Mouse (Mus musculus) MEL (cell line): Measurements from ENCODE around the gene Jarid2. TPM values are rescaled to one million over a fixed set of nuclear protein-coding genes. Genes with fewer than 3 reads are reported as not detected.

Experiments used
- DNase-seq: peaks from one replicate; pipeline ENCODE4 v3.0.0; 2011; ENCODE audit warnings: low read depth, low spot score
- H3K27ac ChIP-seq: 2 replicates; pipeline ENCODE4 v1.5.1; 2012; ENCODE audit warnings: low read depth, mild to moderate bottlenecking, control low read depth, low read length, moderate library complexity; ENCODE audit not compliant: control insufficient read depth
- H3K27me3 ChIP-seq, 2 experiments: fragments of 150-350 bp in 1 of 2; sonication (generic) in 1 of 2; 2 replicates each; pipeline ENCODE4 v1.6.1; 2012; ENCODE audit warnings: low read length in 2 of 2, mild to moderate bottlenecking in 2 of 2, improper control_type of control experiment in 1 of 2, moderate library complexity in 1 of 2; ENCODE audit not compliant: insufficient read depth in 2 of 2, control insufficient read depth in 1 of 2
- H3K36me3 ChIP-seq, 2 experiments: 2 replicates each; pipeline ENCODE4 v1.6.1; 2012 to 2014; ENCODE audit warnings: low read length in 2 of 2, improper control_type of control experiment in 1 of 2, inconsistent platforms in 1 of 2, mild to moderate bottlenecking in 1 of 2; ENCODE audit not compliant: insufficient read depth in 2 of 2, control insufficient read depth in 1 of 2
- H3K4me1 ChIP-seq, 2 experiments: fragments of 150-350 bp in 1 of 2; sonication (generic) in 1 of 2; 2 replicates each; pipeline ENCODE4 v1.6.1; 2012; ENCODE audit warnings: low read length in 2 of 2, improper control_type of control experiment in 1 of 2, mild to moderate bottlenecking in 1 of 2; ENCODE audit not compliant: insufficient read depth in 2 of 2, control insufficient read depth in 1 of 2
- H3K4me3 ChIP-seq, 2 experiments: fragments of 150-350 bp in 1 of 2; sonication (generic) in 1 of 2; 2 replicates each; pipeline ENCODE4 v1.5.1; 2012; ENCODE audit warnings: low read depth in 2 of 2, low read length in 2 of 2, mild to moderate bottlenecking in 2 of 2, moderate library complexity in 2 of 2, control low read depth in 1 of 2, improper control_type of control experiment in 1 of 2; ENCODE audit not compliant: control insufficient read depth in 1 of 2, insufficient read depth in 1 of 2
- H3K79me2 ChIP-seq: 2 replicates; pipeline ENCODE4 v1.6.1; 2012; ENCODE audit warnings: mild to moderate bottlenecking, low read length, moderate library complexity; ENCODE audit not compliant: control insufficient read depth, poor library complexity, insufficient read depth
- H3K9ac ChIP-seq: 2 replicates; pipeline ENCODE4 v1.6.1; 2012; ENCODE audit warnings: low read depth, mild to moderate bottlenecking, control low read depth, low read length, moderate library complexity; ENCODE audit not compliant: control insufficient read depth, poor library complexity, severe bottlenecking
- H3K9me3 ChIP-seq: fragments of 150-350 bp; sonication (generic); replicated peaks from 2 replicates; pipeline ENCODE4 v1.6.1; 2012; ENCODE audit warnings: mild to moderate bottlenecking, low read length, improper control_type of control experiment, moderate library complexity; ENCODE audit not compliant: insufficient read depth
- BHLHE40 ChIP-seq: IDR thresholded peaks from 2 replicates; pipeline ENCODE4 v1.6.1; 2012; ENCODE audit warnings: low read depth, mild to moderate bottlenecking, inconsistent platforms, low read length, improper control_type of control experiment, borderline replicate concordance
- CHD1 ChIP-seq: IDR thresholded peaks from 2 replicates; pipeline ENCODE4 v1.6.1; 2012; ENCODE audit warnings: low read depth, mild to moderate bottlenecking, inconsistent platforms, low read length, improper control_type of control experiment
- CTCF ChIP-seq, 3 experiments: IDR thresholded peaks in 2 of 3; conservative IDR thresholded peaks in 1 of 3; 2 replicates each; pipeline ENCODE4 v1.5.1; 2011 to 2012; ENCODE audit warnings: low read length in 3 of 3, low read depth in 2 of 3, mild to moderate bottlenecking in 2 of 3, improper control_type of control experiment in 1 of 3, inconsistent platforms in 1 of 3, mixed read lengths in 1 of 3, moderate library complexity in 1 of 3; ENCODE audit not compliant: control insufficient read depth in 1 of 3, insufficient read depth in 1 of 3, poor library complexity in 1 of 3, severe bottlenecking in 1 of 3
- E2F4 ChIP-seq: IDR thresholded peaks from 2 replicates; pipeline ENCODE4 v1.6.1; 2011; ENCODE audit warnings: low read depth, low read length, improper control_type of control experiment, borderline replicate concordance
- ETS1 ChIP-seq: IDR thresholded peaks from 2 replicates; pipeline ENCODE4 v1.6.1; 2012; ENCODE audit warnings: low read depth, mild to moderate bottlenecking, inconsistent platforms, low read length, improper control_type of control experiment, moderate library complexity
- GATA1 ChIP-seq: IDR thresholded peaks from 2 replicates; pipeline ENCODE4 v1.6.1; 2011; ENCODE audit warnings: low read depth, low read length, improper control_type of control experiment
- KAT2A ChIP-seq: conservative IDR thresholded peaks from 2 replicates; pipeline ENCODE4 v1.6.1; 2012; ENCODE audit warnings: low read depth, low read length, improper control_type of control experiment, inconsistent platforms
- MYC ChIP-seq: IDR thresholded peaks from 2 replicates; pipeline ENCODE4 v1.6.1; 2011; ENCODE audit warnings: low read depth, mild to moderate bottlenecking, low read length, improper control_type of control experiment, moderate library complexity
- NELFE ChIP-seq: IDR thresholded peaks from 2 replicates; pipeline ENCODE4 v1.6.1; 2011; ENCODE audit warnings: low read depth, low read length, improper control_type of control experiment
- POLR2A ChIP-seq, 2 experiments: IDR thresholded peaks; 2 replicates each; pipeline ENCODE4 v1.6.1; 2011 to 2012; ENCODE audit warnings: low read length in 2 of 2, mild to moderate bottlenecking in 2 of 2, control low read depth in 1 of 2, improper control_type of control experiment in 1 of 2, low read depth in 1 of 2, moderate library complexity in 1 of 2; ENCODE audit not compliant: control insufficient read depth in 1 of 2, insufficient read depth in 1 of 2, poor library complexity in 1 of 2
- POLR2AphosphoS5 ChIP-seq: IDR thresholded peaks from 2 replicates; pipeline ENCODE4 v1.6.1; 2012; ENCODE audit warnings: low read depth, borderline replicate concordance, mild to moderate bottlenecking, inconsistent platforms, low read length, moderate library complexity, mixed read lengths
- SIN3A ChIP-seq: IDR thresholded peaks from 2 replicates; pipeline ENCODE4 v1.6.1; 2012; ENCODE audit warnings: low read length, improper control_type of control experiment, inconsistent platforms
- TBP ChIP-seq: IDR thresholded peaks from 2 replicates; pipeline ENCODE4 v1.8.0; 2011; ENCODE audit warnings: low read depth, low read length, improper control_type of control experiment
- TCF12 ChIP-seq: IDR thresholded peaks from 2 replicates; pipeline ENCODE4 v1.6.1; 2014; ENCODE audit warnings: low read depth, mild to moderate bottlenecking, inconsistent platforms, low read length, improper control_type of control experiment, moderate library complexity
- USF2 ChIP-seq, 2 experiments: IDR thresholded peaks; 2 replicates each; pipeline ENCODE4 v1.6.1; 2011 to 2012; ENCODE audit warnings: improper control_type of control experiment in 2 of 2, low read length in 2 of 2, borderline replicate concordance in 1 of 2, inconsistent platforms in 1 of 2, low read depth in 1 of 2, mild to moderate bottlenecking in 1 of 2; ENCODE audit not compliant: insufficient read depth in 1 of 2
- ZMIZ1 ChIP-seq: IDR thresholded peaks from 2 replicates; pipeline ENCODE4 v1.6.1; 2012; ENCODE audit warnings: low read depth, mild to moderate bottlenecking, inconsistent platforms, low read length, improper control_type of control experiment, moderate library complexity
- ZNF384 ChIP-seq: IDR thresholded peaks from 2 replicates; pipeline ENCODE4 v1.6.1; 2012; ENCODE audit warnings: low read depth, mild to moderate bottlenecking, inconsistent platforms, low read length, improper control_type of control experiment
- polyA plus RNA-seq, 2 experiments: library from polyadenylated mRNA; stranded (reverse) in 1 of 2; unstranded in 1 of 2; fragments of >175 nt in 1 of 2; fragments of >200 nt in 1 of 2; gene quantifications; 2 replicates each; pipeline versions ENCODE4 v1.2.1 to v1.2.4; 2012; ENCODE audit warnings: low replicate concordance in 2 of 2, low read depth in 1 of 2; ENCODE audit not compliant: insufficient read length in 2 of 2, insufficient read depth in 1 of 2, missing spikeins in 1 of 2
- total RNA-seq: library from RNA; depleted of rRNA; stranded (reverse); fragments of 300-350 nt; gene quantifications from 2 replicates; pipeline ENCODE4 v1.2.3, GENCODE M21; 2012

Gene Jarid2
- total and polyA plus RNA-seq, 3 experiments = 5.4 to 76.5 (median 21.2) TPM

GRCm38 (mm10) chr13:44730146-44730864 lies 1.0 kb downstream of the Jarid2 start (continued):
- TF ChIP-seq CTCF (IDR thresholded peaks at IDR 0.05 in 2 of 3, conservative IDR thresholded peaks at IDR 0.05 in 1 of 3; ENCODE audit: control insufficient read depth in 1 of 3, insufficient read depth in 1 of 3, low read depth in 2 of 3, low read length in 3 of 3, poor library complexity in 1 of 3, severe bottlenecking in 1 of 3) = no peak
- TF ChIP-seq USF2 (IDR thresholded peaks at IDR 0.05; ENCODE audit: borderline replicate concordance in 1 of 2, insufficient read depth in 1 of 2, low read depth in 1 of 2, low read length in 2 of 2) = no peak
- TF ChIP-seq CHD1 = no peak

GRCm38 (mm10) chr13:44730939-44731551 lies 1.8 kb downstream of the Jarid2 start:
- peaks cover 3 to 7% of the 10 kb centered on the region in 2 experiments; a peak in 2 of 4 replicates for H3K4me1 ChIP-seq
- no peaks in the 10 kb centered on the region for H3K27me3 ChIP-seq
- TF ChIP-seq POLR2AphosphoS5 (no peak), KAT2A (no peak), NELFE (peak; percentile 63), MYC (0 out of 2 replicates have a peak, but pooled peaks have one; percentile 2), TBP (peak; percentile 74), ZNF384 (peak; percentile 88), GATA1 (no peak), ZMIZ1 (peak; percentile 63; the same call in 1 of the 2 replicates), SIN3A (peak; percentile 75), CHD1 (peak; percentile 92; the same call in 1 of the 2 replicates), POLR2A (IDR thresholded peaks at IDR 0.05; ENCODE audit: control insufficient read depth in 1 of 2, insufficient read depth in 1 of 2, low read depth in 1 of 2, low read length in 2 of 2, poor library complexity in 1 of 2) (peak; percentile 31 to 74; a peak in 2 of 4 replicates), E2F4 (no peak), TCF12 (peak; percentile 22; the same call in 1 of the 2 replicates), BHLHE40 (peak; percentile 81; the same call in 1 of the 2 replicates), ETS1 (no peak)
- H3K4me3 ChIP-seq = peak overlapping the region; percentile 90 to 91
- peak overlapping the region; percentile 97 for H3K9ac ChIP-seq
- peak overlapping the region; percentile 87 for H3K27ac ChIP-seq
- H3K9me3 ChIP-seq = no peaks in the 10 kb centered on the region
- peaks cover 0 to 11% of the 10 kb centered on the region in 2 experiments; a peak in 2 of 4 replicates for H3K36me3 ChIP-seq
- DNase-seq = peak; percentile 94
- peaks cover 32% of the 10 kb centered on the region for H3K79me2 ChIP-seq
